Mouse (Mus musculus) Muller cell, postnatal 12 days (primary cell): ENCODE data around the gene Cep295nl.
"Not testable (repeated sequence)": the region's sequence is repeated elsewhere in the genome, so short reads cannot be mapped to it uniquely, and the experiment has no call there.

Experiments
- DNase-seq: peaks from one replicate; pipeline ENCODE4 v3.0.0-alpha.2; 2015; ENCODE audit errors: inconsistent ontology term

Gene Cep295nl

DNA sequence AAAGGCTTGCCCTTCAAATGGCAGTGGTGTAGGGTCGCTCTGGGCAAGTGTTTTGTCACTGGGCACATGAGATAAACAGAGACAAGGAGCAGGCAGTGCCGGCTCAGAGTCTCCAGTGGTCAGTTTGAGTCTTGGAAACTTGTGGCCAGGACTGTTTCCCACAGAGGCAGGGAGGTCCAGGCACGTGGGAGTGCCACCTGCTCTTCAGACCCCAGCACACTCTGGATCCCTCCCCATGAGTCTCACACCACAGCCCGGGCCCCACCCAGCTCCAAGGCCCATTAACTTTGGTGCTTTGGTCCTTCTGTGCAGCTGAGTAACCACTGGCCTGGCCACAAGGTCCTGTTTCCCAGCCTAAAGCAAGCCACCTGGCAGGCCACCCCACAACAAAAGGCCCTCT lies 20.3 kb downstream of the Cep295nl start:
- peak; percentile 31 for DNase-seq

DNA sequence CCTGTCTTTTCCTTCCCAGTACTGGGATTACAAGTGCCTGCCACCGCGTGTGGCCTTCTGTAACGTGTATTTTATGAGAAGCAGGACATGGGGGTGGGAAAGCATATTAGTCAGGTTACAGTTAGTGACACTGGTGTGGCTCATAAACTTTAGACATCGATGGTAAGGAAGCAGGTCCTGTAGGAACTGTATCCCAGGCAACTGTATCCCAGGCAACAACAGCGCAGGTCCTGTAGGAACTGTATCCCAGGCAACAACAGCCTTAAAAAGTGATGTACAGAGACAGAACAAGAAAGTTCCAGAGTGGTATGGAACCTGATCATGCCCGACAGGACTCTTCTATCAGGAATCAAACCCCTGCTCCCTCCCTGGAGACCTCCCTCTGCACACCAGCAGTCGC lies 20.8 kb downstream of the Cep295nl start:
- DNase-seq = no peak

DNA sequence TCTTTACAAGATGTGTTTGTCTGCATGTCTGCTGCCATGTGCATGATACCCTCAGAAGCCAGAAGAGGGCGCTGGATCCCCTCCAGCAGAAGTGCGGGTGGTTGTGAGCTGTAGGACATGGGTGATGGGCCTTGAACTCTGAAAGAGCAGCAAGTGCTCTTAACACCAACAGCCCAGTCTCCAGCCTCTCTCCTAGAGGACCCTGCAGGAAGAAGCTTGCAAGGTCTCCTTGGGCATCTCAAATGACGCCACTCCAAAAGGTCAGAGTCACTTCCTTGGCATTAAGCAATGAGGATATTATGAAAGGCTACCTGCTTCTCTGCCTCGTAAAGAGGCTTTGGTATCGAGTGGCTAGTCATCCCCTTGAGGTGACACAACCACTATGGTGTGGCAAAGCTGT lies 23.6 kb downstream of the Cep295nl start:
- no peak for DNase-seq

DNA sequence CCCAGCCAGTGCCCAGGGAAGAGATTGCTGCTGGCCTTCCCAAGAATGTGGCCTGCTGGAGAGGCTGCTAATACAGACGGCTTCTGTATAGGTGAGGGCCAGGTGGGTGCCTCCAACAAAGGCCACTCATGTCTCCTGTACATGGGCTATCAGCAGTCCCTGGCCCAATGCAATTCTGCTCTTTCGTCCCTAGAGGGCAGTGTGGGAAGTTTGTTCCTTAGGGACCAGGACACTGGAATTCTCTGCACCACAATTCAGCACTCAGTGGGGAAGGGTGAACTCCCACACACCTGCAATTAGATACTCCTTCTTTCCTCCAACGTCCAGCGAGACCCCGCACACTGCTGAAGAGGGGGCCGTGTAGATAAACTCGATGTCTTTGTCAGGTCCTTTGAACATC lies 25.2 kb downstream of the Cep295nl start:
- peak; percentile 41 for DNase-seq

DNA sequence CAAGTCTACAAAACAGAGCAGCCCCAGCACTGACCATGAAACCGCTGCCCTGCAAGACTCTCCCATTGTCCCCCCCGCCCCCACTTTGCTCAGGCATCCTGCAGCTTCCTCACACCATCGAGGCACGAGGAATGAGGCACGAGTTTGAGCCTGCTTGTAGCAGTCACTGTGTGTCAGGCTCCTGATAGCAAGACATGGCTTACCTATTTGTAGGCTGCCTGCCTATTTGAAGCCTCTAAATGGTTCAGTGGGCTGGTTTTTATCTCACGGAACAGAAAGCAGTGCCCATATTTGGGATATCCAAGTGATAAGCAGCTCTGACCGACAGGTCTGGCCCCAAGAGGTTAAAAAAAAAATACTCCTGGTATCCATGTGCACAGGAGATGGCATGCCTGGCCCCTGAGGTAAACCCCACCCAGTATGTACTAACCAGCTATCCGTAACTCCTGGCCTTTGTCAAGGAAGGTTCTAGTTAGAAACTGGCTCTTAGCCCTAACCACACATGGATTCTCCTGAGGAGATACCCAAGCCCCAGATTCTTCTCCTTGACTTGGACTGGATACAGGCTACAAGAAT lies 26.0 kb downstream of the Cep295nl start:
- DNase-seq = no peak

DNA sequence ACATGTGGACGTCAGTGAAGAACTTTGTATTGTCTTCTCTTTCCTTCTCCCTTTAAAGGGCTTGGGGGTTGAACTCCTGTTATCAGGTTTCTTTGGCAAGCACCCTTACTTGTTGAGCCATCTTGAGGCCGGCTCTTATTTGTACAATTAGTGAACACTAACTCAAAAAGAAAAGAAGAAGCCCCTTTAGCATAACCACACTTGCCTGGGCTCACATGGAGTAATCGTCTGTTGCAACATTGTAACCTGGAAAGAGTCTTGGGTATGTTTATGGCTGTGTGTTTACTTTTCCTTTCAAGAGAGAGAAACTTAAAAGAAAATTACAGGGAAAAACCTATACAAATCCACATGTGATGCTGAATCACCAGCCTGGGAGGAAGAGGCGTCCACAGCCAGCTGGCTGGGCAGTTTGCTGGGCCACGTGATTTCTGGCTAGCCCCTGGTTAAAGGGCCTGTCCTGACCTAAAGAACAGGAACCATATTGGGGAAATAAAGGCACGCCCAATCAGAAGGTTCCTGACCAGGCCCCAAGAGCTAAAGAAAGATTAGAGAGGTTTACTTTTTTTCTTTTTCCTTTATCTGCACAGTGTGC lies 30.1 kb downstream of the Cep295nl start:
- no peak for DNase-seq

DNA sequence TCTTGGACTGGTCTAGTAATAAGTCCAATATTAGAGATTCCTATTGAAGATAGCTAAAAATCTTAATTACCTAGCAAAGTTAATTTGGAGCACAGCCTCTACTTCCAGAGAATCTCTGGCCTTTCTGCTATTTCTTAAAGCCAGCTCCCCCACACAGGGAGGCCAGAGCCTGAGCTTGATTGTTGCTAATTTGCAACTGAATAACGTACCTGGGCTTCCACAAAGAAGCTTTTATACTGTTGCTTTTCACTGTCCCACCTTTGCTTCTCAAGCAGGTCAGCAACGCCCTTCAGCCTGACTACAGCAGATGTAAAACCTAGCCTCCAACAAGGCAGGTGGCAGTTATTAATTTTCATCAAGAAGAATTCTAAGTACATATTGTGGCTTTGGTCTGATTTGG lies 34.3 kb downstream of the Cep295nl start:
- DNase-seq = not testable (repeated sequence)

DNA sequence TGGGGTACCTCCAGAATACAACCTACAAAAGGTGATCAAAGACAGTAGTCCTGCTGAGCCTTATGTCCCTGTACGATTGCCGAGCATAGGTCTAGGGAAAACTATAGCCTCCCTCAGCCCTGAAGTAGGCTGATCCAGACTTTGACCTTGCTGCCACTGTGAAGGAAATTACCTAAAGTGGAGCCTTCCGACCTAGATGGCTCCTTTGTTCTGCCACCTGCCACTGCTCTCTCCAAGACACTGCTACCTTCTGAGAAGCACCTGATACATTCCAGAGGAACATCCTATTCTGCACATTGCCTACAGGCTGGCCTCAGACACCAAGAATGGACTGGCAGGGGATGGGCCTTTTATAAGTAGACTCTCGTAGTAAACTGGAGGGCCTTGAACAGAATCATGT lies 38.3 kb downstream of the Cep295nl start:
- DNase-seq = not testable (repeated sequence)

DNA sequence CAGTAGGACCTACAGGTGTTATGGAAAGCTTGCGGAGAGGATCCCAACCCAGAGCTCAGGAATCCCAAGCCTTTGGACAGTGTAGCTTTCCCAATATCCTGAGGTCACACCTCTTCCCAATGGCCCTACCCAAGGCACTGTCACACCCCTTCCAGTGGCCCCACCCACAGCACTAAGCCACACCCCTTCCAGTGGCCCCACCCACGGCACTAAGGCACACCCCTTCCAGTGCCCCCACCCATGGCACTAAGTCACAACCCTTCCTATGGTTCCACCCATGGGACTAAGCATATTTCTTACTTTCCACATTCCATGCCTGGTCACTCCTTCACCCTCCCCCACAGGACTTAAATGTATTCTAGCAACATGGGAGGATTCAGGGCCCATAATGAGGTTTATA lies 43.5 kb downstream of the Cep295nl start:
- DNase-seq = no peak

DNA sequence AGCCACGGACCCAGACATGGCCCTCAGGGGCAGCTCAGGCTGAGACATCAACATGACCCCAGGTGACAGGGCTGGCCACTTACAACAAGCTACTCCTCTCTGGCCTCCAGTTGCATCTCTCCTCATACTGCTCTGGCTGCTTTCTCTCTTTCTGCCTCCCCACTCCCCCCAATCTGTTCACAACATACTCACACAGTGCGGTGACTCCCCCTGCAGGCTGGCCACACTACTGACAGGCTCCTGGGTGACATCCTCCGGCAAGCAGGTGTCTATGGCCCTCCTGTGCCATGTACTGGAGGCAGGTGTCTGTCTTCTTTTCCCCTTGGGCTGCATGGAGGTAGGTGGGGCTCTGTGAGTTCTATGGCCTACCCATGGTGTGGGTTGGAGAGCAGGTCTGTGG lies 44.3 kb downstream of the Cep295nl start:
- DNase-seq = no peak

DNA sequence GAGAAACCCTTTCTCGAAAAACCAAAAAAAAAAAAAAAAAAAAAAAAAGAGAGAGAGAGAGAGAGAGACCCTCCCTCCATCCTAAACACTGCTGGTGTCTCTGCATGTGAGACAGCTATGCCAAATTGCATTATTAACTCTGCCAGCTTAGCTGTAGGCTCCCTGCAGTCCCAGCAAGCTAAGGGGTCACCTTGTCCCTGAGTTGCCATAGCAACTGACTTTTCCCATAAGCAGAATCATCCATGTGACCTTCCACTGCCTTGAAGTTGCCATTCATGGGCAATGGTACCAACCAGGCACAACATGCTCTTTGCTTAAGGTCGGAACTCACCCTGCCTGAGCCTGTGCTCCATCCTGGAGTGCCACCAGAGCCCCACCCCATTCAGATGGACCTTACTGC lies 47.3 kb downstream of the Cep295nl start:
- DNase-seq = no peak

DNA sequence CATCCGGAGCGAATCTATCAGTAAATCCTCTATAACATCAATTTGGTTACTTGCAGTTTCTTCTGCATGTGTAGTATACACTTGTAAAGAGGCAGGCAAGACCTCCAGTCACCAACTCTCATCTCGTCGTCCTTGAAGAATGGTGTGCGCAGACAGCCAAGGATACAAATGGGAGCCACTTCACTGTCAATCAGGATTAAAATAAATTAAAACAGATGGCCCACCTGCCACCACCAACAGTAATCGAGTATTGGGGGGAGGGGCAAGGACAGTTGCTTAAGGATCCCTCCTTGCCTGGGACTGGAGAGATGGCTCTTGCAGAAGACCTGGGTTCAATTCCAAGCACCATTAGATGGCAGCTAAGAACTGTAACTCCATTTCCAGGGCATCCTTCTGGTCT lies 49.6 kb downstream of the Cep295nl start:
- DNase-seq = no peak

DNA sequence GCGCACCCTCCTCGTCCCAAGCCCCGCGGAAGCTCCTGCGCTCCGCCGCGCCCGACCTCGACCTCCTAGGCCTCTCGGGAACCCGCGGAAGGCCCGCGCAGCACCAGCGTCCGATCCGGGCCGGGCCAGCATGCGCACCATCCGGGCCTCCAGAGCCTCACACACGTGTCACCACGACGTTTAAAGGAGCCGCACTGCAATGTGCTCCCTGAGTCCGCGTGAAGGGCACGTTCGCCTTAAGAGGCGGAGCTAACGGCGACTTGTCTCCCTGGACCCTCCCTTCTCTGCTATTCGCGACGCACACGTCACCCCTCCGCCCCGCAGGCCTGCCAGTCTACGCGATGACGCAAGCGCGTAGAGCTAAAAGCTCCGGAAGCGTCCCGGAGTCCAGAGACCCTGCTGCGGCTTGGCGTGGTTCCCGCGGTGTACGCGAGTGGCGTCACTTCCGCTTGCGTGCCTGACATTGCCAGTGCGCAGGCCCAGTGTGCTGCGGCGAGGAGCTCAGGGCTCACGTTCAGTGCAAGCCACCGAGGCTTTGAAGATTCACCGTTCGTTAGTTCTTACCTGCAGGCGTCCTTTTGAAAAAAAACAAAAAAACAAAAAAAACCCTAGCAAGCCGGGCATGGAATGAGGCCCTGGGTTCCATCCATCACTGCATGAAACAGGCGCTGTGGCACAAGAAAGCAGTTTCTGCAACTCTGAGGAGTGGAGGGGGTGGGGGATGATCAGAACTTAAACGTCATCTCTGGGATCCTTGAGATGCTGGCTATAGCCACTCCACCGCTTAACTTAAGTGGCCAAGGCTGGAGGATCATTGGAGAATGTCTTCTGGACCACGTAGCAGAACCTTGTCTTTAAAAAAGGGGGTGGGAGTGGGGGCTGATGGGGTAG lies 52.1 kb downstream of the Cep295nl start, which contains the start of gene Usp36:
TSS of gene Usp36 (minus strand) at position 246 of the 891 bp plus-strand sequence.
- DNase-seq = peak; percentile 100

DNA sequence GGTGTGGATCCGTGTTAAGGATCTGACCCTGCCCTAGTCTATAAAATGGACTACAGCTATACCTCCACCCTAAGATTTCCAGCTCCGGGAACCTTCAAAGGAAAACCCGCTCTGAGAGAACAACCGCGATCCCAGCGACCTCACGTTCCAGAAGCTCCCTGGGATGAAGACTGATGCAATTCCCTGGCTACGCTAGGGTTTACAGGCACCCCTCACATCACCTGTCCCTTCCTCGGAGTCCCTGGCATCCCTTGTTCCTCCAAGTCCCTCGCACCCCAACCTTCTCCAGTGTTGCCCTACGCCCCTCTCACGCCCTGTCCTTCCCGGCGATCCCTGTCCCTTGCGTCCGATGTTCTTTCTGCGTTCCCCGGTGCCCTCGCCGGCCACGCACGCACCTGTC lies 52.7 kb downstream of the Cep295nl start:
- DNase-seq = no peak

DNA sequence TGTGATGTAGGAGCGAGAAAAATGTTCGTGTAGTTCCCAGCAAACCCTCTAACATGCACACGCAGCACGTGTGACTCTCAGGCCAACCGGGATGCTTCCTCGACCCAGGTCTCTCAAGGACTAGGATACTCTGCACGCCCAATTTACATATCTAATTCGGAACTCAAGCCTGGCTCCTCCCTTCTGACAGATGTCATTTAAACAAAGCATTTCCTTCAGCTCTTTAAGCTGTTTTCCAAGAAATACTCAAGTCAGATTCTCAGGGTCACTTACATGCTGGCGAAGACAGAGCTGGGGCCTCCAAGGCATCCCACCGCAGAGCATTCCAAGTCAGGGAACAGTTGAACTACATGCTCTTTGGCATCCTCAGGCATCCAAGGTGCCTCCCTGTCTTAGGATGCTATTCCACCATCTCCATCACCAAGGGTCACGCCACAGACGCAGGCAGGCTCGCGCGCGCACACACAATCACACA lies 53.2 kb downstream of the Cep295nl start:
- DNase-seq = peak; percentile 42

DNA sequence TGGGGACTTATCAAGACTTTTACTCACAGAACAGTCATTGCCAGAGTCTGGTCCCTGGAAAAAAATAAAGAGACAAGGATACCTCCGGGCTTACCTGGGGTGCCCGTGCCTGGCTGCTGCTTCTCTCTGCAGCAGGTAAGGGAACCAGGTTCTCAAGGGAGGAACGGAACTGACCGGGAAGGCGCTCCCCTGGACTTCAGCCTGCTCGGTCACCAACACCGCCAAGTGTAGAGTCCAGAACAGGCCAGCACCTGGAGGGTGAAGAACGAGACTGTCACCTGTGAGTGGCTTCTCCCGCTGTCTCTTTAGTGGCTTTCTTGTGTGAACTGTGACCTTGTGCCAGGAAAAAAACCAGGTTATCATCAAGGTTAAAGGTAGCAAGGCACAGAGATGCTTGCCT lies 54.7 kb downstream of the Cep295nl start:
- no peak for DNase-seq

DNA sequence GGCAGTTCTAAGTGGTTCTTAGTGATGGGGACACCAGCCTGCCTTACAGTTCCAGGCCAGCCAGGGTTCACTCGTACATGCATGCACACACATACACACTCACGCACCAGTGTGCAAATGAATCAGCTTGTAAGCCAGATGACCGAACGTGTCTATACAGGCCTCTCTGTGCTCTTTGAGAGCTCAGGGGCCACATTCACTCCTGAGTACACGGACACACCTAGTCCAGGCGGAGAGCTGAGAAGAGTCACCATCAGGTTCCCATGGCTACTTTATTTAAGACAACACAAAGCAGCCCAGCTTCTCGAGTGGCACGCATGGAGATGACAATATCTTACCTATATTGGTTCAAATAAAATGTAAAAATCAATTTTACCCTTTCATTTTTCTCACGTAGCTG lies 55.9 kb downstream of the Cep295nl start:
- DNase-seq = no peak

DNA sequence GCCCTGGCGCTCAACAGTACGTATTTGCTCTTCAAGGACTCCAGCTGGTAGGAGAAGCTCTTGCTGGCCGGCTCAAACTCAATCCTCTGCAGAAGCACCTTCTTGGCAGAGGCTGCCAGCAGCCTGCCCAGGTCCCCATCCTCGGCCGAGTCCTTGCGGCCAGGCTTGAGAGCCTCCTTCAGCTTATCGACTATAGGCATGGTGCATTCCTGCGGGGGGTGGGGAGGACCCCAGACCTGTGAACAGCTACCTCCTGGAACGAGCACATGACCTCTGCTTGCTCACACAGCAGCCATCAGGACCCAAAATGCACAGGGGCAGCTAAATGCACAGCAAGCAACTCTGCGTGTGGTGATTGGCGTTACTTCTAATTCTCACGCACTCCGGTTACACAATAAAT lies 56.5 kb downstream of the Cep295nl start:
- DNase-seq = no peak
